Mouse (Mus musculus): Measurements from ENCODE around the gene Itgb5. TPM values are rescaled to one million over a fixed set of nuclear protein-coding genes. Genes with fewer than 3 reads are reported as not detected.

Itgb5 gene
- polyA plus RNA-seq, 1 experiment from 2014 or later, result 28.2 TPM

DNA sequence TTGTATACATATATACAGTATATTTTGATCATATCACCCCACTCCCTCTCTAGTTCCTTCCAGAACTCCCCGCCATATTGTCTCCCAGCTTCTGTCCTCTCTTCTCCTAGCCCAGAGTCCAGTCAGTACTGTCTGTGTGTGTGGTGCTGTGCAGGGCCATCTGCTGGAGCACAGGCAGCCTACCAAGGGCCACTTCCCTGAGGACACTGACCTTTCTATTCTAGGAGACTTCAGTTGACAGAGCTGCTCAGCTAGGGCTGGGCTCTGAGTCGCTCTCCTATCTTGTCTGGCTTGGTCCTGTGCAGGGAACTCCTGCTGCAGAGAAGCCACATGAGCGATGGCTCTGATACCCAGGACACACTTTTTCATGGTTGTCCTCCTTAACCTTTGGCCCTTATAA is 166.0 kb downstream of the Itgb5 start:
- no peak for ATAC-seq (replicated peaks; ENCODE audit: low FRiP score)
- WGBS, result 79% methylated on average over 3 of the region's 3 CpGs

DNA sequence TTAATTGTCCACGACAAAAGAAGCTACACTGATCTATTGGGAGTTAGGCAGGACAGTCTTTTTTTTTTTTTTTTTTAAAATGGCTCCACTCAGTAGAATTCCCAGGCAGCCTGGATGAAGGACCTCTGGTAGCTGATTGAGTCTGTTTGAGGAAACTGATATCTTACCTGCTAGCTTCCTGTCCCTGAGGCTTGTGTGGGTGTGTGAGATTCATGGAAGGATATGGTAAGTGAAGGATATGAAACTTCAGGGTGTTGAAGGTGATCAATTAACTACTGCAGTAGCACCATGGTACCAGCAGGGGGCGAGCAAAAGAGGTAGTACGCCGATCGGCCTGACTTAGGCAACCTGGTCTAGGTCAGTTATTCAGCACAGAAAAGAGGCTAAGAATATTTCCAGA is 166.6 kb downstream of the Itgb5 start:
- Histone ChIP-seq H3K27ac (ENCODE audit: low read depth, low read length) (no peak overlapping the region), H3K4me2 (ENCODE audit: low read depth, low read length, severe bottlenecking) (no peak overlapping the region), H3K27me3 (ENCODE audit: control insufficient read depth, insufficient read depth, low read length) (no peaks in the 10 kb centered on the region), H3K4me3 (ENCODE audit: low read depth, low read length) (no peak overlapping the region), H3K9ac (ENCODE audit: low read length) (no peak overlapping the region), H3K36me3 (ENCODE audit: control insufficient read depth, insufficient read depth, low read length) (no peaks in the 10 kb centered on the region), H3K4me1 (replicated peaks; ENCODE audit: control insufficient read depth, insufficient read depth, low read length) (0 out of 2 replicates have a peak, but pooled peaks cover 3% of the 10 kb centered on the region), H3K9me3 (ENCODE audit: control insufficient read depth, low read length) (no peaks in the 10 kb centered on the region)
- ATAC-seq (replicated peaks; ENCODE audit: low FRiP score) (no peak), DNase-seq (ENCODE audit: low spot score) (peak; percentile 77)
- 12% methylated on average over 5 of the region's 5 CpGs for WGBS

More for the DNA sequence above, 166.0 kb downstream of the Itgb5 start:
- no peak overlapping the region for H3K9ac ChIP-seq (ENCODE audit: low read length)
- peak; percentile 47 for DNase-seq (ENCODE audit: low spot score)
- H3K4me3 ChIP-seq (ENCODE audit: low read depth, low read length), result no peak overlapping the region
- H3K4me2 ChIP-seq (ENCODE audit: low read depth, low read length, severe bottlenecking), result no peak overlapping the region
- no peaks in the 10 kb centered on the region for H3K9me3 ChIP-seq (ENCODE audit: control insufficient read depth, low read length)
- H3K36me3 ChIP-seq (ENCODE audit: control insufficient read depth, insufficient read depth, low read length), result no peaks in the 10 kb centered on the region
- 0 out of 2 replicates have a peak, but pooled peaks cover 3% of the 10 kb centered on the region for H3K4me1 ChIP-seq (replicated peaks; ENCODE audit: control insufficient read depth, insufficient read depth, low read length)
- H3K27ac ChIP-seq (ENCODE audit: low read depth, low read length), result no peak overlapping the region
- no peaks in the 10 kb centered on the region for H3K27me3 ChIP-seq (ENCODE audit: control insufficient read depth, insufficient read depth, low read length)

DNA sequence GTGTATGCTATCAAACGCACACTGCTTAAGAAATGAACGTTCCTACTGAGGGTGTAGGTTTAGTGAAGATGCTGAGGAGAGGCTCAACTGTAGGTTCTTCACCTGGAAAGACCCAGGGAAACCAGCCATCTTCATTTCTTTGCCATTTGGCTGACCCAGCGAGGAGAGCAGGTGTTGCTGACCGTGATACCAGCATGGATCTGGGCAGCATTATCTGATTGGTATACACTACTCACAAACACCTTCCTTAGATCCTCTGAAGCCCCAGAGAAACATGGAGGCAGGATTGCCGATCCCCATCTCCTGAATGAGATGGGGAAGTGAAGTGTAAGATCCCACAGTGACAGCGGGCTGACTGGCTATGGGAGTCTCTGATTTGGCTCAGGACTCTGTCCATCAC is 168.5 kb downstream of the Itgb5 start:
- no peaks in the 10 kb centered on the region for H3K36me3 ChIP-seq (ENCODE audit: control insufficient read depth, insufficient read depth, low read length)
- H3K4me1 ChIP-seq (replicated peaks; ENCODE audit: control insufficient read depth, insufficient read depth, low read length), result 0 out of 2 replicates have a peak, but pooled peaks cover 3% of the 10 kb centered on the region
- no peaks in the 10 kb centered on the region for H3K27me3 ChIP-seq (ENCODE audit: control insufficient read depth, insufficient read depth, low read length)
- ATAC-seq (replicated peaks; ENCODE audit: low FRiP score), result no peak
- H3K9me3 ChIP-seq (ENCODE audit: control insufficient read depth, low read length), result no peaks in the 10 kb centered on the region
- H3K4me3 ChIP-seq (ENCODE audit: low read depth, low read length), result no peak overlapping the region
- H3K4me2 ChIP-seq (ENCODE audit: low read depth, low read length, severe bottlenecking), result no peak overlapping the region
- H3K9ac ChIP-seq (ENCODE audit: low read length), result no peak overlapping the region
- H3K27ac ChIP-seq (ENCODE audit: low read depth, low read length), result no peak overlapping the region
- 91% methylated on average over 6 of the region's 6 CpGs for WGBS
- no peak for DNase-seq (ENCODE audit: low spot score)

Other genes starting within 250 kb of the Itgb5 start
- gene Heg1, start 145.3 kb upstream of the Itgb5 start, polyA plus RNA-seq (2014; fragmentation: Nextera tagmentation; extraction: Ambion mirVana), result 39.8 and 43.9 TPM in 2 replicates
- gene Muc13, start 35.6 kb upstream of the Itgb5 start, polyA plus RNA-seq (2014; fragmentation: Nextera tagmentation; extraction: Ambion mirVana), result 0.07 TPM in 1 of 2 replicates, not detected in the other
- gene Umps, start 137.4 kb downstream of the Itgb5 start, polyA plus RNA-seq (2014; fragmentation: Nextera tagmentation; extraction: Ambion mirVana), result 77.4 and 79.9 TPM in 2 replicates